Mouse (Mus musculus): ENCODE results near the gene Dock9.
"Not testable (repeated sequence)": the region's sequence is repeated elsewhere in the genome, so short reads cannot be mapped to it uniquely, and the experiment has no call there.

Gene Dock9

DNA sequence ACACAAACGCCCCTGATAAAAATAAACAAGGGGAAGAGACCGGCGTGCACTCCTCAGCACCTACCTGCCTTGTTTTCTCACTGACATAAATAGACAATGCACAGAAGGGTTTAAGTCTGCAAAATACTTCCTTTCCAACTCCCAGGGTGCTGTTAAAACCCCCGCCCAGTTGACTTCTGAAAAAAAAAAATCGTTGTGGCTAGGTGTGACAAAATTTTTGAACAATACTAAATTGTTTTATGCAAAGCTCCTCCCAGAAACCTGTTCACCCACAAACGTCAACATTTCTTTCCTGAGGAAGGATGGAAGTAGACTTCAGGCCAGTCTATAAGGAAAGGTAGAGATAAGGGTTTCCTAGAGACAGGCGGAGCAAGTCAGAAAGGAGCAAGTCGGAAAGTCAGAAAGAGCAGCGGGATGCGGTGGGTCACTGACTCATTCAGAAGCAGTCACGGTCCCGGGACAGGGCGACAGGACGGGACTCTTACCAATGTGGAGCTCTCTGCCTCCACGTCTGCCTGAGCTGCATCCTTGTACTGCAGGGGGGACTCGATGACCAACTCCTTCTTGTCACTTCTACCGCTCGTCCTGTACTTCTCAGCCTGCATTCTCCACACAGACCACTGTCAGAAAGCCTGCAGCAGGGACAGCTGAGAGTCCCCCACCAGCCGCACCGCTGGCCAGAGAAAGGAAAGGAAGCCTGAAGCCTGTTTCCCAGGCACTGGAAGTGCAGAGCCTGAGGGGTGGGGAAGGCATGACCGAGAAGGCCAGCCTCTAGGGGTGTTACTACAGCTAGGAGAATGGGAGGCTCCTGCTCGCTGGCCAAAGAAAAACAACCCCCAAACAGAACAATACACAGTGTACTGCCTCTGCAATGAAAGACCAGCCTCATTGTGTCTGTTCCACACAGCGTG, 99.7 kb downstream of the Dock9 start:
- DNase-seq = peak; percentile 51

DNA sequence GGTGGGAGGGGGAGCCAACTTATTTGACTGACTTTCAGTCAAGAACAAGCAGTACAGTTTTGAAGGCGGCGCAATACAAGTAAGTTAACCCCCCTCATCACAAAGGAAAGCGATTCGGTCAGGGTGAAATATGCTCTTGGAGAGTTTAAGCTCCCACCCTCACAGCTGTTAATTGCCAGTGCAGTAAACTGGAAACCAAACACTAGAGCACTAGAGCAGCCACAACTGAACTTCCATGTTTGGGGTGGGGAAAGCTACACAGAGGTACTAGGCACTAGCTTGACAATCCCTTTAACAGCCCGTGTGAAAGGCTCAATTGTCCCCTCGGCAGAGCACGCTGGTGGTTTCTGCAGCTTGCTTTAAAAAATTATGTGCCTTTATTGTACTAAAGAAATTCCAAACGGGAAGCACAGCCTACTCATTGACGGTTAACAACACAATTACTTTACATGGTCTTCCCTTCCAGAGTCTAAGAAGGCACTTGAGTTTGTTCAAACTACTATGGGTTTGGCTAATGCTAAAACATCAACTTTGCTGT, 100.4 kb downstream of the Dock9 start:
- no peak for DNase-seq

DNA sequence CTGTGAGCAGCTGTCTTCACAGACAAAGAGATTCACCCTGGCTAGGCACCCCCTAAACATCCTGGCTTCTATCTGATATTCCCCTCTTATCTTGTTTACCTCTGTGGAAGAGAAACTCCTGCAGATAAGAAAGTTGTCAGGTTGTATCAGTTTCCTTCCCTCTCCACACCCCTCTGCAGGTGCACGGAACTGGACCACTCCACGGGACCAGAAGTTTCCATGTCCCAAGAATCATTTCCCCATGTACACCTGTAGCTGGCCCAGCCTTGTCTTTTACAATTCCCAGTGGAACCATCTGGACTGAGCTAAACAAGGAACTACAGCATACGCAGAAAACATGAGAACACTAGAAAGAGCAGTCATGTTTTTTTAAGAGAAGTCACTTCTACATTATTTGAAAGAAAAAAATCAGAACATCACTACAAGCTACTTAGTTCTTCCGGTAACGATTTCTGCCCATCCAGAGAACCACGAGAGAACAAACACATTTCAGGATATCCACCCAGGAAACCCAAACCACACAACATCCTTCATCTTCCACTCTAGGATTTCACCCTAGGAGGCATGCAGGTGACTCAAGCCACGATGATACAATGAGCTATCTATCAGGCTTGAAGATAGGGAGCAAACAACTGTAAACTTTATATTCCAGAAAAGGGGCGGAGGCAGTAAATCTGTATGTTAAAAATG, 101.1 kb downstream of the Dock9 start:
- no peak for DNase-seq

DNA sequence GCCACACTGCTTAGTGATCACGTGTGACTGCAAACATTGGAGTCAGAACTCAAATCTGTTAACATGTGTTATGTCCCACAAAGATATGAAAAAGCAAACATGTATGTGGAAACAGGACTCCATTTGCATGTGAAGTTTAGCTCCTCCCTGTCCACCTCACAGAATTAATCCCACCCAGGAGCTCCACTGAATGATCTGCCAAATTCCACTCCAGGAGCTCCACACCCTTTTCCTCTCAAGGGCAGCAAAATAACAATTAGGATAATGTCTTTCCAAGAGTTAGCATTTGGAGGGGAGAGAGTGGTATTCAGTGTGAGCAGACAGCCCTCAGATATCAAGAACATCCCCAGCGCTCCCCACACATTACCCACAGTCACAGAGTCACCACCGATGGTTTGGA, 102.9 kb downstream of the Dock9 start:
- DNase-seq = no peak

DNA sequence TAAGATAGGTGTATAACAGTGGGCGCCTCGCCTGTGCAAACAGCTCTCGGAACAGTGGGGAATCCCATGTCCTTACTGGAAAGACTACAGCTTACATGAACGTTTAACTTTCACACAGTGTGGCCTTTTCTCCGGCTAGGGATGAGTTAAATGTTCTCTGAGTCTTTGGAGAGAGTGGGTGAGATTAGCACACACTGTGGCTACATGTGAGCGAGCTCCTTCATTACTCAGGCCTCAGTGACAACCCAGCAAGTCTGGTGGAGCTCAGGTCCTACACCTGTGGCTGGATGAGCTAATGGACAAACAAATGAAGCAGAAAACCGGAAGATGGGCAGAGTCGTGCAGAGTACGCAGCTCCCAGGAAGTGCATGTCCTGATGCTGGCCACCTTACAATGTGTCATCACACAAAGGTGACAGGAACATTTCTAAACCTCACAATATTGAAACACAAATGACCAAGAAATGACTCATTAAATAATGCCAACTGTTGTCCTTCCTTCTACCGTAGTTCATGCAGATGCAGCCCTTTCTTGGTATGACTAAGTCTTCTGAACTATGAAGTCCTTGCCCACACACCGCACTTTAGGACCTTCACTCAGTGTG, 103.5 kb downstream of the Dock9 start:
- no peak for DNase-seq

DNA sequence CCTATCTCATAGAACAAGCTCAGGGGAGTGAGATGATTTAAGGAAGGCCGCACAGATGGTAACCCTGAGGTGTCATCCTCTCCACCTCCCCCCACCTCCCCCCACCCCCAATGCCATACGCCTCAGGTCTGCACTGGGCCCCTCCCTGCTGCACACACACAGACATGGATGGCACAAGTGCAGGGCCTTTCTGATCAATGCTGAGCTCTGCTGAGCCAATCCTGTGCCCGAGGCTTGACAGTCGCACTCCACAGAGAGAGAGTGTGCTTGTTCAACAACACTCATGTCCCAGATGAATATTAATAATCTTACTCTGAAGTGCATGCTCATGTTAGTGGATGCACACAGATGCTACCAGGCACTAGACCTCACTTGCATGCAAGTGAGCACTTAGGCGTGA, 108.0 kb downstream of the Dock9 start:
- not testable (repeated sequence) for DNase-seq

DNA sequence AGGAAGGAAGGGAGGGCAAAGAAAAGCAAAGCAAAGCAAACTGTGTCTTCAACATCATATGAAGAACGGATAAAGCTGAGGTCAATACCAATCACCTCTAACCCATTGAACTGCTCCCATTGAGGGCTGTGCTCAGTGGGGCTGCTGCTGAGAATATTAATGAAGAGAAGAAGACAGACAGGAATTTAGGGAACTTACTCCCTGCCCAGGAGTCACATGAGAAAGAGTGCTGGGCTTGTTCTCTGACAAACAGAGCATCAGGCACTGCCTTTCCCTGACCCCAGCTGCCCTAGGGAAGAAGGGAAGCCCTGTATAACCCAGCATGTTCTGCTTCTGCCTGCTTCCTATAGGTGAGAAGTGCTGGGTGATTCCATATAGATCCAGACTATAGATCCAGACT, 109.5 kb downstream of the Dock9 start:
- DNase-seq = no peak

DNA sequence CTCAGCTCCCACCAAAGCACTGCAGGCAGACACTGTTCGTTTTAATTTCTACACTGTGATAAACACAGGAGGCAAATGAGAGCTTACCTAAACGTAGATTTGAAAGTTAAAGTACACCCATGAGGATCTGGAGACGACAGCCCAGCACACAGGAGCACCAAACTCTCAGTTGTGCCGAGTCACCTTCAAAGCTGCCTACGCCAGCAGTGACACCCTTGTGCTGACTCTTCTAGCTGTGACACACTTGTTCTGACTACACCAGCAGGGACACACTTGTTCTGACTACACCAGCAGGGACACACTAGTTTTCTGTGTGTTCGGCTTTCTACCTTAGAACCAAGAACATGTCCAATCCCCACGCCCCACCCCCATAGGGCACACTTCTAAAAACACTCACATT, 110.4 kb downstream of the Dock9 start:
- DNase-seq = no peak

DNA sequence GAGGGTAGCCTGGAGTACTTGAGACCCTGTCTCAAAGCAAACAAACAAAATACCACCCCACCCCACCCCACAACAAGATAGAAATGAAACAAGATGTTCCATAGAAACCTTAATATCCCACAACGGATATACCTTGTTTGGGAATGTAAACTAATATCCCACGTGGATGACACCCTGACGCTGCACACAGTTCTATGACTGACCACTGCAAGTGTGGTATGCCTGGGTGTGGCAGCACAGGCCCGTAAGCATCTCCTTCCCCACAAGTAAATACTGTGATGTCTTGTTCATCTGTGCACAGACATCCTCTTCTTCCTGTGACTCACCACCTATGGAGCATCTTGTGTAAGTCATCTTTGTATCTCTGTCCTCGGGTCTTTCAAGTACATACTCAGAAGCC, 118.7 kb downstream of the Dock9 start:
- no peak for DNase-seq

DNA sequence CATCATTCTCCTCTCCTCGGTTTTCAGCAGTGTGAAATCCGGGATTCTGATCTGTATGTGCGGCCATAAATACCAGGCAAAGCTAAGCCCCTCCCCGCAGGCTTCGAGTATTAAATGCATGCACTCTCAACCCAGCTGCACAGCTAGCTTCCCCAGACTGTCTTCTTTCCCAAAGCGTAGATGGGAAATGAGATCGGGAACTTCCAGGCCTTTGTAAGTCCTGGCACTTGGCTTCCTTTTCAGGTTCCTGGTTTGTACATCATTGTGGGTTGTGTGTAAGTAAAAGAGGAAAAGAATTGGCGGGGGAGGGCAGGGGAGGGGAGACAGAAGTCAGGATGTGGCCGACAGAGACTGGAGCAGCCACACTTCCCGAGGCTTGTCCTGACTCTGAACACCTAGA, 119.2 kb downstream of the Dock9 start:
- no peak for DNase-seq

DNA sequence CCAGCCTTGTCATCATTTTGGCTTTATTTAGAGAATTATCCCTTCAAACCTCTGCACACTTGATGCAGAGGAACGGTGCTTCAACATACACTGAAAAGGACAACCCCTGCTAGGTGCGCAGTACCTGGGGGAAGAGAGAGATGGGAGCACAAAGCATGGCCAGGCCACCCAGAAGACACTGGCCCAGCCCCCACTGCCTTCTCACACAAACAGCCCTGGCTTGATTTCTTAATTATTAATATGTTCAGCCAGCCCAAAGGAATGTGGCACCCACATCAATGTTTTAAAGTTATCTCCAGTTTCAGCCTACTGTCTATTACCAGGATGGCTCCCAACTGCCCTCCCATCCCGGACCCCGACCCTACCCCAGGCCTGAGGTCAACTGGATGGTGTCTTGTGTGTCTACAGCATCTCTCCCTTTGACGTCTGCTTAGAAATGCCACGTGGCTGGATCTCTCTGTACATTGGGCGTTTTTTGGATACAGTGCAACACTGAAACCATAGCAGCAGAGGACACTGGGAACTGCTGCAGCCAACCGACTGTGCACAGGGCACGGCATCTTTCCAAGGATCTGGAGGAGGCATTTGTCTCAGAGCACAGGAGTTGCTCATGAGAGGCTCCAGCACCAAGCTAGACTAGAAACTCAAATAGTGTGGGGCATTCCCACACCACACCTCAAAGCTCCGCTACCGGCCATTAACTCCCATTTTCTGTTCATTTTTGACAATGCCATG, 120.9 kb downstream of the Dock9 start:
- peak; percentile 63 for DNase-seq

DNA sequence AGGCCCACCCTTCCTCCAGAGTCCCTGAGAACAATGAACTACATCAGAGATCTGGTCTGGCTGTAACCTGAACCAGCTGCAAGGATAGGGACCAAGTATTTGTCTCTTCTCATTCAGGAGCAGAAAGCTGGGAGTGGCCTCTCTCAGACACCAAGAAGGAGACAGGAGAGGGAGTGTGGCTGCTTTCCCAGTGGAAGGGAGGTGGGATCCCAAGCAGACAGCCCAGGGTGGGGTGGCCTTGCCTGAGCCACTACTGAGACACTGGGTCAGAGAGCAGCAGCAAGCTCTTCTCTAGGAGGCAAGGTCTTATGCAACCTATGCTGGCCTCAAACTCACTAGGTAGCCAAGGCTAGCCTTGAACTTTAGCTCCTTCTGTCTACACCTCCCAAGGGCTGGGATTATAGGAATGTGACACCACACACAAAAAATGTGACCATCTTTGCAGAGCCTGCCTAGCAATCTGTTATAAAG, 121.5 kb downstream of the Dock9 start:
- no peak for DNase-seq

DNA sequence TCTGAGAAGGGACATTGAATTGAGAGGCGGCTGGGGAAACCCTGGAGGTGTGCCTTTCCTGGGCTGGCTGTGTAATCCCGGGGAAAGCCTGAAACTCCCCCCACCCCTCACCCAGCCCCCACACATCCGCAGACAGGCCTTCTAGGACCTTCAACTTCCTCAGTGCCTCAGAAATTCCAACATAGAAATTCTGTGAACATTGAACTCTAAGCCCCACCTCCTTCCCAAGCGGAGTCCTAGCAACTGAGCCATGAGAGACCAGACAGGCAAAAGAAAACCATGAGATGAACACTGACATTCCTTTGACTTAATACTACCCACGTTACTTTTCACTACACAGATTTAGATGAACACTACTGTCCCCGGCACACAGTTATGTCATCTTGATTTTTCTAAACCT, 122.1 kb downstream of the Dock9 start:
- DNase-seq = no peak

DNA sequence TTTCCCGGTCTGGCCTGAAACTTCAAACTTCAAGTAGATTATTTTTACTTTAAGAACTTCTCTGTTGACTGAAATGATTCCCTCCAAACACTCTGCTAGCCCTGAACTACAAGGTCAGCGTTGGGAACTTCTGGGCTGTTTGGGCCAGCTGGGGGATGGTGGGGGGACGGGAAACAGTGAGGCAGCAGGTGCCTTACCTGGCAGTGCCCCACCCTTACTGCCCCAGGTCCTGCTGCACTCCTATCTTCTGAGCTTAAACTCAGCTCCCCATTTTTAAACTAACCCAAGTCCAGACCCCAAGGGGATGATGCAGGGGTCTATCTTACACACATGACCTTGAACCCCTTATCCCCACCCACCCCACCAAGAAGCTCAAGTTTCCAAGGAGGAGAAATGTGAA, 122.5 kb downstream of the Dock9 start:
- no peak for DNase-seq

DNA sequence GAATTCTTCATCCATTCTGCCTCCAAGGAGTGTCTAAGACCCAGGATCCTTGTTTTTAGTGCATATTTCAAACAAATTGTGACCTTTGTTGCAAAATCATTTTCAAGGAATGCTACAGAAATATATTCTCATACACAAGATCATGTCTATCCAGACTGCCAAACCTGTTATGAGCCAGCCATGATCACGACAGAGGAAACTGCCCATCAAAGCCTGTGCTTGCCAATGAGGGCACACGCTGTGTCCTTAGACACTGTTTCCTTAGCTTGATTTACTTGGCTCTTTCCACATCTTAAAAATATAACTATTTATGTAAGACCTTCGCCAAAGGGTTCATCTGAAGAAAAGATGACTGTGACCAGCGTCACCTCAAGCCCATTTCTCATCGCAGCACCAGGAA, 127.6 kb downstream of the Dock9 start:
- DNase-seq = no peak

DNA sequence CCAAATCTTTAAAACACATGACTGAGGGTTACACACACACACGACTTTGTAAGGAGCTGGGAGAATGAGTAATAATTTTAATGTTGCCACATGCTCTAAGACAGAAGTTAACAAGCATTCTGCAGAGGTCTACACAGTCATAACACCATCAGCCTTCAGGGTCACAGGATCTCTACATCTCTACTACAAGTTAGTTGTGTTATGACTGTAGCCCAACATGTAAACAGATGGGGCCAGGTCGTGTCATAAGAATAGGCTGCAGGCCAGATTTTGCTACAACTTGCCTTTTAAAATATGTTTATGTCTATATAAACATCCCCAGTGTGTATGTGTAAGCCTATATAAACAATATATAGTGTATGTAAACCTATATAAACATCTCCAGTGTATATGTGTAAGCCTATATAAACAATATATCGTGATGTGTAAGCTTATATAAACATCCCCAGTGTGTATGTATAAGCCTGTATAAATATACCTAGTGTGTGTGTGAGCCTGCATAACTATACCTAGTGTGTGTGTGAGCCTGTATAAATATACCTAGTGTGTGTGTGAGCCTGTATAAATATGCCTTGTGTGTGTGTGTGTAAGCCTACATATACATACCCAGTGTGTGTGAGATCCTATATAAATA, 130.9 kb downstream of the Dock9 start:
- no peak for DNase-seq

DNA sequence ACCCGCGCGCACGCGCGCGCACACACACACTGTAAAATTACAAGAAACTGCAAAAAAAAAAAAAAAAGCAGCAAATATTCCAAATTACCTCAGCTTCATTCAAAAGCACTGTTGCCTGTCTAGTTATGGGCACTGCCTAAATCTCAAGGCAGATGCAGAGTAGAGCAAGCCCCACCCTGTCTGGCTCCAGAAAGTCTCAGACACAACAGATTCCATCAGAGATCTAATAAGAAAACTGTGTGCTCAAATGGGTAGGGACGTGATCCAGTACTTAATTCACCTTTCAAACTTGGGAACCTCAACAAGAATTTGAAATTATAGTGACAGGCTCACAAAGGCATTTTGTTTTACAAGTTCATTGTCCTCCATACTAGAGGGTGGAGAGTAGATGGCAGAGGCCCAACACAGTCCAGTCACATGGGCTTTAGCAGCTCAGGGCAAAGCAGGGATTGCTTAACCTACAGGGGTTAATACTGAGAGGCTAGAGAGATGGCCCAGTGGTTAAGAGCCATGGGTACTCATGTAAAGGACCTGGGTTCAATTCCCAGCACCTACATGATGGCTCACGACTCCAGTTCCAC, 131.9 kb downstream of the Dock9 start:
- DNase-seq = no peak

DNA sequence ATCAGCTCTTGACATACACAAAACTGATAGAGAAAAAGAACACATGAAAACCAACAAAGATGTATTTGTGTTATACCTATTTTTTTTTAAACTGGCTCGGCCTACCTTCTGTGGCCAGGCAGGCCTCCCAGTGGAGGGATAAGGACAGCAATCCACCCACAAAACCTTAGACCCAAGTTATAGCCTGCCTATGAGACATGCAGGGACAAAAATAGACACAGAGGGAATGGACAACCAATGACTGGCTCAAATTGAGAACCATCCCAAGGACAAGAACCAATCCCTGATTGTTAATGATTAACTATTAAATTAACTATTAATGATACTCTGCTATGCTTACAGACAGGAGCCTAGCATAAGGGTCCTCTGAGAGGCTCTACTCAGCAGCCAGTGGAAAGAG, 133.7 kb downstream of the Dock9 start:
- no peak for DNase-seq

DNA sequence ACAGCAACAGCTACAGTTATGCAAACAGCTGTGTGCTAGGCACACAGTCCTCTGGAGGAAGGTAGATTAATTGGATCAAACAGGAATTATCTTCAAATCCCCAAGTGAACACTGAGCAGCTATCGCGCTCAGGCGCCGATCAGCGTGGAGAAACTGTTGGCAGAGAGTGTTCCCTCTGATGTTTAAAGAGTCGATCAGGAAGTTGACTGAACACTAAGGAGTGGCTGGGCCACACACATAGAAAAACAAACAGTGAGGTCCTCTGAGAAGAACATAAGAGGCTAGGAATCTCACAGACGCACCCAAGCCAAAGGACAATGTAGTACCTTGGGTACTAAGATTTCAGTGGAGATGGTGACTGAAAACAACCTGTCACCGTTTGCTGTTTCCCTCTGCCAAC, 136.7 kb downstream of the Dock9 start:
- DNase-seq = no peak

DNA sequence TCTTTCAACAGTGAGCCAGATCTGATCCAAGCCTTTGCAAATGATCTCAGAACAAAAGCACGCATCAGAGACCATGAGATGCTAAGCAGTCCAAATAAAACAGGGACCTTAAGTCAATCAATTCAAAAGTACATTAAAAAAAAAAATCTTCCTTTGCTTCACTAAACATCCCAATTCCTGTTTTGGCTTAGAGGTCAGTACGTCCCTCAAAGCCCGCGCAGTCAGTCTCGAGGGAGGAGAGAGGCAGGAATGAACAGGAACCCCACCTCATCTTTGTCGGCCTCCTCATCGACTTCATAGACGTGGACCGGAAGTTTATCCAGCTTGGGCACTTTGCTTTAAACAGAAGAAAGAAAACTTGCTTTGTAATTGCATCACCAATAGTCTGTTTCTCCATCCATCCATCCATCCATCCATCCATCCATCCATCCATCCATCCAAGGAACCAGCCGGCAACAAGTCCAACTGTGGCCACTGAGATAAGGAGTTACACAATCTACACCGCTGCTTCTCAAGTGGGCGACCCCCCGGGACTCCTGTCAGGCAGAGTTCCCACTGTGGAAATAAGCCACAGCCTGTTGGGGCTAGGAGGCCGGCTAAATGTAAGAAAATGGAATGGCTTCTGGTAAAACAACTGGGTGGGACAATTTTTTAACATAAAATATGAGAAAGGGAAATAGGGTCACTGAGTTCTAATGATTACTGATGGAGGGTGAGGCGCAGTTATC, 137.3 kb downstream of the Dock9 start:
- no peak for DNase-seq

Measured in cerebellum, adult 9-11 months (tissue).